Mouse (Mus musculus): ENCODE measurements at regions not wholly inside any gene's neighbourhood (a gene's known extent, or its start where the extent isn't known, plus 50 kb on each side); places are given as distances from the start of the nearest gene placed in this dataset.

DNA sequence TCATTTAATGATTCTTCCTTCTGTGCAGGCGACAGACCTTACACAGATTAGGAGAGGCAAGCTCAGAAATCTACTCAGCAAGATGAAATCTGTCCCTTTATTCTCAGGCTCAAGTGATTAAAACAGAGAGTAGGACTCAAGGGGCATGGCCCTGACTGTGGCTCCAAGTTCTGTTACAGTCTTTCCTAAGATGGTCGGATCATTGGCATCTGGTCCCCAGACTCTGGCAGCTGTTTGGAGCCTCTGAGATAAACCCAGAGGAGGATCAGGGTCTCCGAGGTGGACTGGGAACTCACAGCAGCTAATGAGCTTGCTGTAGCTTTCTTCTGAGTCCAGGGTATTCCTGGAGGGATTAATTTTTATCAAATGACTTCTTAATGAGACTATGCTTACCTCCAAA, 51.7 kb upstream of the Hs3st2 start:
- DNase-seq (ENCODE audit: low spot score in 2 of 2) = no peak

All from left cerebral cortex, adult 8-10 months (tissue).